In the genomic region with DNA sequence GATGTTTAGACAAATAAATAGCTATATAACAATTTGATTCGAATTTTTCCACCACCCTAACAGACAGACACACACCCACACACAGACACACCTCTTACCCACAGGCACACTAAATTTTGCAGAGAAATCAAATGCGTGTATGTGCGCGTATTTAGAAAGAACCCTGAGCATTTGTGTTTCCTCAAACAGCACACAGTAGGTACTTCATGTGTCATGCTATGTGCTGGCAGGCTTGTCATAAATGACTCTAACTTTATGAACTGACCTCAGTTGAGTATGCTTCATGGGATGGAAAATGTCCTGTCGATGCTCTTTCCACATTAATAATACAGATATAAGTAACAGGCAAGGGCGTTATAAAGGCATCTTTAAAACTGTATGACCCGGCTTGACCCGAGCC, we compare ENCODE assay signal across 37 mouse cellular contexts. TPM values are rescaled to one million over a fixed set of nuclear protein-coding genes. Genes with fewer than 3 reads are reported as not detected.
"Had no signal": no experiment of that assay in that cellular context is flagged by ENCODE, and none has a peak within 500 bp of the region (broad histone marks: within the 10 kb centered on the region; RNA-seq: fewer than 3 reads in every experiment).

No protein-coding gene starts in this region.

- H3K9me3 ChIP-seq: heart, embryonic 12.5 days; heart, embryonic 13.5 days; heart, embryonic 15.5 days; hindbrain, embryonic 10.5 days; hindbrain, embryonic 12.5 days; hindbrain, embryonic 13.5 days; hindbrain, embryonic 15.5 days; intestine, embryonic 15.5 days had no signal

- DNase-seq: heart, postnatal 10 days; heart, postnatal 14 days; heart, postnatal 36 days; heart, postnatal 4 days; kidney, adult 11 months; kidney, adult 18-20 months; kidney, adult 2 months; kidney, adult 8-10 months; kidney, adult 9 months; kidney, postnatal 10 days; kidney, postnatal 14 days; kidney, postnatal 25 days; kidney, postnatal 36 days; kidney, postnatal 4 days; layer of hippocampus, adult 9-11 months; layer of hippocampus, postnatal 36 days had no signal

- H3K4me2 ChIP-seq: heart, embryonic 11.5 days; heart, embryonic 12.5 days; heart, embryonic 13.5 days; heart, embryonic 15.5 days; hindbrain, embryonic 12.5 days; hindbrain, embryonic 13.5 days; hindbrain, embryonic 14.5 days; hindbrain, embryonic 15.5 days; intestine, embryonic 15.5 days had no signal

- H3K4me1 ChIP-seq: hindbrain, embryonic 10.5 days; hindbrain, embryonic 12.5 days; hindbrain, embryonic 15.5 days had no signal

- H3K27ac ChIP-seq: heart, embryonic 13.5 days; heart, embryonic 15.5 days; hindbrain, embryonic 10.5 days; hindbrain, embryonic 12.5 days; hindbrain, embryonic 13.5 days; hindbrain, embryonic 14.5 days; hindbrain, embryonic 15.5 days; hindbrain, postnatal 0 days; intestine, embryonic 15.5 days; kidney, postnatal 0 days; left cerebral cortex, adult 2 months had no signal

- H3K36me3 ChIP-seq: heart, embryonic 12.5 days; heart, embryonic 13.5 days; heart, embryonic 15.5 days; hindbrain, embryonic 10.5 days; hindbrain, embryonic 12.5 days; hindbrain, embryonic 13.5 days; hindbrain, embryonic 15.5 days; intestine, embryonic 15.5 days had no signal

- H3K4me3 ChIP-seq: heart, embryonic 12.5 days; heart, embryonic 13.5 days; heart, embryonic 15.5 days; hindbrain, embryonic 10.5 days; hindbrain, embryonic 12.5 days; hindbrain, embryonic 13.5 days; hindbrain, embryonic 15.5 days; intestine, embryonic 15.5 days; left cerebral cortex, adult 2 months had no signal

- H3K9ac ChIP-seq: heart, embryonic 12.5 days; heart, embryonic 13.5 days; heart, embryonic 15.5 days; hindbrain, embryonic 12.5 days; hindbrain, embryonic 13.5 days; hindbrain, embryonic 14.5 days; hindbrain, embryonic 15.5 days; intestine, embryonic 15.5 days had no signal

- ATAC-seq: hindbrain, embryonic 16.5 days; hindbrain, postnatal 0 days; inflammation-experienced regulatory T-cells, adult 6 months; intestine, embryonic 15.5 days; intestine, embryonic 16.5 days; intestine, postnatal 0 days had no signal

- H3K27me3 ChIP-seq: heart, embryonic 12.5 days; heart, embryonic 13.5 days; heart, embryonic 15.5 days; hindbrain, embryonic 12.5 days; hindbrain, embryonic 13.5 days; hindbrain, embryonic 15.5 days; intestine, embryonic 15.5 days had no signal

RNA-seq across cellular contexts. Expression of a gene that starts 17.2 kb away (rescaled TPM):
- total RNA-seq: heart, postnatal 14 days; heart, postnatal 36 days; hematopoietic stem cell, adult 5-6 weeks; hindbrain, postnatal 0 days had no signal
- polyA plus RNA-seq: heart, embryonic 14.5 days; hindbrain, embryonic 10.5 days; inflammation-experienced regulatory T-cells, adult 6 months; intestine, embryonic 14.5 days; kidney, adult 2 months; kidney, embryonic 14.5 days had no signal
